Mouse (Mus musculus): ENCODE results near the gene Dnajb14. TPM values are rescaled to one million over a fixed set of nuclear protein-coding genes. Genes with fewer than 3 reads are reported as not detected.

The Dnajb14 gene
- polyA plus RNA-seq, 1 experiment from 2014 or later = 12.1 TPM

GRCm38 (mm10) chr3:137935570-137936525 is 68.4 kb downstream of the Dnajb14 start:
- no peak for TF ChIP-seq CTCF (IDR thresholded peaks at IDR 0.05; ENCODE audit: low read depth)
- no peak overlapping the region for H3K9ac ChIP-seq (ENCODE audit: low read depth, low read length)
- no peak for ATAC-seq (replicated peaks; ENCODE audit: low FRiP score, low read depth)
- peak; percentile 54 for DNase-seq (ENCODE audit: low spot score)
- no peaks in the 10 kb centered on the region for H3K36me3 ChIP-seq (ENCODE audit: insufficient read depth, low read length)
- 37% methylated on average over 5 of the region's 5 CpGs for WGBS
- H3K27me3 ChIP-seq (ENCODE audit: insufficient read depth, low read length) = no peaks in the 10 kb centered on the region
- H3K4me3 ChIP-seq (replicated peaks; ENCODE audit: low read depth, low read length) = no peak overlapping the region
- H3K27ac ChIP-seq = no peak overlapping the region
- H3K4me2 ChIP-seq (ENCODE audit: low read length) = no peak overlapping the region
- H3K9me3 ChIP-seq (replicated peaks; ENCODE audit: low read length) = no peaks in the 10 kb centered on the region
- H3K4me1 ChIP-seq (replicated peaks; ENCODE audit: insufficient read depth, low read length) = no peaks in the 10 kb centered on the region

- DNase-seq (ENCODE audit: low spot score) = peak; percentile 35
- no peak for TF ChIP-seq CTCF (IDR thresholded peaks at IDR 0.05; ENCODE audit: low read depth)
Measured at GRCm38 (mm10) chr3:137936541-137936940, 69.1 kb downstream of the Dnajb14 start.

GRCm38 (mm10) chr3:137938608-137939007 is 71.1 kb downstream of the Dnajb14 start:
- Histone ChIP-seq H3K27ac (no peak overlapping the region), H3K9me3 (replicated peaks; ENCODE audit: low read length) (no peaks in the 10 kb centered on the region), H3K9ac (ENCODE audit: low read depth, low read length) (no peak overlapping the region), H3K4me2 (ENCODE audit: low read length) (peak overlapping the region; percentile 23; the same call in 1 of the 2 replicates), H3K4me3 (replicated peaks; ENCODE audit: low read depth, low read length) (no peak overlapping the region), H3K36me3 (ENCODE audit: insufficient read depth, low read length) (no peaks in the 10 kb centered on the region), H3K27me3 (ENCODE audit: insufficient read depth, low read length) (no peaks in the 10 kb centered on the region), H3K4me1 (replicated peaks; ENCODE audit: insufficient read depth, low read length) (no peaks in the 10 kb centered on the region)
- ATAC-seq (replicated peaks; ENCODE audit: low FRiP score, low read depth) (peak; percentile 65; the same call in 1 of the 2 replicates), DNase-seq (ENCODE audit: low spot score) (peak; percentile 69)
- 54% methylated on average over 6 of the region's 6 CpGs for WGBS
- peak; percentile 58 for TF ChIP-seq CTCF (IDR thresholded peaks at IDR 0.05; ENCODE audit: low read depth)

More at GRCm38 (mm10) chr3:137936541-137936940, 69.1 kb downstream of the Dnajb14 start:
- no peaks in the 10 kb centered on the region for H3K9me3 ChIP-seq (replicated peaks; ENCODE audit: low read length)
- H3K27ac ChIP-seq = no peak overlapping the region
- ATAC-seq (replicated peaks; ENCODE audit: low FRiP score, low read depth) = no peak
- no peaks in the 10 kb centered on the region for H3K4me1 ChIP-seq (replicated peaks; ENCODE audit: insufficient read depth, low read length)
- no peak overlapping the region for H3K4me3 ChIP-seq (replicated peaks; ENCODE audit: low read depth, low read length)
- H3K27me3 ChIP-seq (ENCODE audit: insufficient read depth, low read length) = no peaks in the 10 kb centered on the region
- H3K9ac ChIP-seq (ENCODE audit: low read depth, low read length) = no peak overlapping the region
- WGBS = 34% methylated on average over 6 of the region's 6 CpGs
- no peaks in the 10 kb centered on the region for H3K36me3 ChIP-seq (ENCODE audit: insufficient read depth, low read length)
- H3K4me2 ChIP-seq (ENCODE audit: low read length) = no peak overlapping the region

DNA sequence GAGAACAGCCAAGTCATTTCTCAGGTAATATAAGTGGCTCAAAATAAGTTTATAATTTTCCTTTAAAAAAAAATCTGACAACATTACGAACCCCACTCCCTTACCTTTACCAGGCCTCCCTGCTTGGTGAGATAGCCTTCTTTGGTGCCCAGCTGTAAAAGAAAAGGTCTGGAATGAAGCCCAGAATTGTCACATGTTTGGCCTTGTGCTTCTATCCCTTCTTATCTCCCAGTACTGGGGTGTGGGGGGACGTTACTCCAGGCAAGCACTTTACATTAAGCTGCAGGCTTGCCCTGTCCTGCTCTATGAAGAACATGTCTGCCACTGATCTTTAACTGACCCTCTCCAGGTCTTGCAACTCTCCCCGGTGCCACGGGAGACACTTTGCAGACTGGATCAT is 73.3 kb downstream of the Dnajb14 start:
- no peak overlapping the region for H3K4me3 ChIP-seq (replicated peaks; ENCODE audit: low read depth, low read length)
- no peak overlapping the region for H3K9ac ChIP-seq (ENCODE audit: low read depth, low read length)
- no peaks in the 10 kb centered on the region for H3K27me3 ChIP-seq (ENCODE audit: insufficient read depth, low read length)
- no peaks in the 10 kb centered on the region for H3K9me3 ChIP-seq (replicated peaks; ENCODE audit: low read length)
- H3K4me1 ChIP-seq (replicated peaks; ENCODE audit: insufficient read depth, low read length) = no peaks in the 10 kb centered on the region
- DNase-seq (ENCODE audit: low spot score) (no peak), ATAC-seq (replicated peaks; ENCODE audit: low FRiP score, low read depth) (no peak)
- no peaks in the 10 kb centered on the region for H3K36me3 ChIP-seq (ENCODE audit: insufficient read depth, low read length)
- TF ChIP-seq CTCF (IDR thresholded peaks at IDR 0.05; ENCODE audit: low read depth) = no peak
- WGBS = 75% methylated on average over 4 of the region's 4 CpGs
- H3K27ac ChIP-seq = no peak overlapping the region
- no peak overlapping the region for H3K4me2 ChIP-seq (ENCODE audit: low read length)

DNA sequence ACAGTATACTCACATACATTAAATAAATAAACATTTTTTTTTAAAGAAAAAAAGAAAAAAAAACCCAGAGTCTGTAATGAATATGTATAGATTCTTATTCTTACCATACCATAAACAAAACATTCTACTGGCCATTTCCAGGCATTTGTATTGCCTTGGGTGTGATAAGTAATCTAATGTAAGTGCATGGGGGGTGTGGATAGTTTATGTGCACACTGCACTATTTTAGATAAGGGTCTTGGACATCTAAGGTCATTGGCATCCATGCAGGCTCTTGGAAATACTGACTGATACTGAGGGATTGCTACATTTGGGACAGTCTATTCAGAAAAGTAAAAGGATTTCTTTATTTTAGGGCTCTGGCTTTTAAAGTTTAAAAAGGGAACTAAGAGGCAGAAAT is 74.1 kb downstream of the Dnajb14 start:
- no peaks in the 10 kb centered on the region for H3K27me3 ChIP-seq (ENCODE audit: insufficient read depth, low read length)
- H3K4me3 ChIP-seq (replicated peaks; ENCODE audit: low read depth, low read length) = no peak overlapping the region
- ATAC-seq (replicated peaks; ENCODE audit: low FRiP score, low read depth) (no peak), DNase-seq (ENCODE audit: low spot score) (no peak)
- no peak for TF ChIP-seq CTCF (IDR thresholded peaks at IDR 0.05; ENCODE audit: low read depth)
- H3K9me3 ChIP-seq (replicated peaks; ENCODE audit: low read length) = no peaks in the 10 kb centered on the region
- no peak overlapping the region for H3K4me2 ChIP-seq (ENCODE audit: low read length)
- H3K27ac ChIP-seq = no peak overlapping the region
- no peak overlapping the region for H3K9ac ChIP-seq (ENCODE audit: low read depth, low read length)
- H3K36me3 ChIP-seq (ENCODE audit: insufficient read depth, low read length) = no peaks in the 10 kb centered on the region
- H3K4me1 ChIP-seq (replicated peaks; ENCODE audit: insufficient read depth, low read length) = no peaks in the 10 kb centered on the region

DNA sequence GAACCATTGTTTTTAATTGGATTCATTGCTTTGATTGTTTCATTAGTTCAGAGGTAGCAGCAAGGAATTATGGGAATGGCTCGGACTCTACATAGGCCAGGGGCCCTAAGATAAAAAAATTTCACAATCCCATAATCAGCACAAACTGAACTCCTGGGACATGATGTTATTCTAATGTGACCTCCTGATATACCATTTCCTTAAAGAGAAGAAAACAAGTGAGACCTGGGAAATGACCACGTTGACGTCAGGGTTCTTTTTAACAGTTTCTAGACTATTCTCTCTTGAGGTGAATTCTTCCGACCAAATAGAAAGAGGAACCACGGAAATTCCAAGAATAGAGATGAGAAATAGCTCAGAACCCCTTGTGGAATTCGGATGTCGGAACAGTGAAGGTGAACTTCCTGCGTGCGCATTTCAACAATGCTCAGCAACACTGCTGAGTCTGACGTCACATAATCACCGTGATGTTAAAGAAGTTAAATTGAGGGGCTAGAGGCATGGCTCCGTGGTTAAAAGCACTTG is 74.7 kb downstream of the Dnajb14 start:
- H3K4me2 ChIP-seq (ENCODE audit: low read length) = no peak overlapping the region
- H3K27me3 ChIP-seq (ENCODE audit: insufficient read depth, low read length) = no peaks in the 10 kb centered on the region
- ATAC-seq (replicated peaks; ENCODE audit: low FRiP score, low read depth) (no peak), DNase-seq (ENCODE audit: low spot score) (no peak)
- H3K9me3 ChIP-seq (replicated peaks; ENCODE audit: low read length) = no peaks in the 10 kb centered on the region
- no peaks in the 10 kb centered on the region for H3K36me3 ChIP-seq (ENCODE audit: insufficient read depth, low read length)
- H3K4me3 ChIP-seq (replicated peaks; ENCODE audit: low read depth, low read length) = no peak overlapping the region
- H3K27ac ChIP-seq = no peak overlapping the region
- TF ChIP-seq CTCF (IDR thresholded peaks at IDR 0.05; ENCODE audit: low read depth) = no peak
- H3K9ac ChIP-seq (ENCODE audit: low read depth, low read length) = no peak overlapping the region
- WGBS = 86% methylated on average over 12 of the region's 12 CpGs
- no peaks in the 10 kb centered on the region for H3K4me1 ChIP-seq (replicated peaks; ENCODE audit: insufficient read depth, low read length)
